Mouse (Mus musculus) embryonic facial prominence, embryonic 15.5 days (tissue): ENCODE data around the gene Mmp23. TPM values are rescaled to one million over a fixed set of nuclear protein-coding genes. Genes with fewer than 3 reads are reported as not detected.

Experiments used
- ATAC-seq: fragments of 200-750 bp; cut with Nextera tagmentation; 2 replicates; pipeline ENCODE4 v1.8.0; 2017; ENCODE audit warnings: low read depth, moderate TSS enrichment; ENCODE audit not compliant: insufficient number of reproducible peaks, low FRiP score, low TSS enrichment
- H3K27ac ChIP-seq: fragments of 300-500 bp; sonication (generic); replicated peaks from 2 replicates; pipeline ENCODE4 v1.5.1; 2015; ENCODE audit warnings: mild to moderate bottlenecking, inconsistent platforms
- H3K27me3 ChIP-seq: fragments of 300-500 bp; sonication (generic); 2 replicates; pipeline ENCODE4 v1.6.1; 2015; ENCODE audit warnings: inconsistent platforms
- H3K36me3 ChIP-seq: fragments of 300-500 bp; sonication (generic); 2 replicates; pipeline ENCODE4 v1.6.1; 2015; ENCODE audit warnings: mild to moderate bottlenecking, inconsistent platforms
- H3K4me1 ChIP-seq: fragments of 300-500 bp; sonication (generic); 2 replicates; pipeline ENCODE4 v1.6.1; 2015; ENCODE audit warnings: inconsistent platforms
- H3K4me2 ChIP-seq: fragments of 300-500 bp; sonication (generic); replicated peaks from 2 replicates; pipeline ENCODE4 v1.6.1; 2015; ENCODE audit warnings: mild to moderate bottlenecking, inconsistent platforms
- H3K4me3 ChIP-seq: fragments of 300-500 bp; sonication (generic); replicated peaks from 2 replicates; pipeline ENCODE4 v1.5.1; 2015; ENCODE audit warnings: mild to moderate bottlenecking, inconsistent platforms
- H3K9ac ChIP-seq: fragments of 300-500 bp; sonication (generic); 2 replicates; pipeline ENCODE4 v1.6.1; 2015; ENCODE audit warnings: inconsistent platforms
- H3K9me3 ChIP-seq: fragments of 300-500 bp; sonication (generic); replicated peaks from 2 replicates; pipeline ENCODE4 v1.6.1; 2016; ENCODE audit warnings: inconsistent platforms
- WGBS: fragments of 180-500 bp; shearing (Covaris S2); methylation state at CpG from one replicate; pipeline ENCODE4 v1.1.7; 2015; 5-methylcytosine and 5-hydroxymethylcytosine counted together
- polyA plus RNA-seq: library from polyadenylated mRNA; unstranded; fragments of >200 nt; fragmentation: Nextera tagmentation; extraction: Ambion mirVana; gene quantifications from 2 replicates; pipeline ENCODE4 v1.2.1, GENCODE M21; 2015

Mmp23 gene
- polyA plus RNA-seq, 1 experiment from 2014 or later, result 39.0 TPM

DNA sequence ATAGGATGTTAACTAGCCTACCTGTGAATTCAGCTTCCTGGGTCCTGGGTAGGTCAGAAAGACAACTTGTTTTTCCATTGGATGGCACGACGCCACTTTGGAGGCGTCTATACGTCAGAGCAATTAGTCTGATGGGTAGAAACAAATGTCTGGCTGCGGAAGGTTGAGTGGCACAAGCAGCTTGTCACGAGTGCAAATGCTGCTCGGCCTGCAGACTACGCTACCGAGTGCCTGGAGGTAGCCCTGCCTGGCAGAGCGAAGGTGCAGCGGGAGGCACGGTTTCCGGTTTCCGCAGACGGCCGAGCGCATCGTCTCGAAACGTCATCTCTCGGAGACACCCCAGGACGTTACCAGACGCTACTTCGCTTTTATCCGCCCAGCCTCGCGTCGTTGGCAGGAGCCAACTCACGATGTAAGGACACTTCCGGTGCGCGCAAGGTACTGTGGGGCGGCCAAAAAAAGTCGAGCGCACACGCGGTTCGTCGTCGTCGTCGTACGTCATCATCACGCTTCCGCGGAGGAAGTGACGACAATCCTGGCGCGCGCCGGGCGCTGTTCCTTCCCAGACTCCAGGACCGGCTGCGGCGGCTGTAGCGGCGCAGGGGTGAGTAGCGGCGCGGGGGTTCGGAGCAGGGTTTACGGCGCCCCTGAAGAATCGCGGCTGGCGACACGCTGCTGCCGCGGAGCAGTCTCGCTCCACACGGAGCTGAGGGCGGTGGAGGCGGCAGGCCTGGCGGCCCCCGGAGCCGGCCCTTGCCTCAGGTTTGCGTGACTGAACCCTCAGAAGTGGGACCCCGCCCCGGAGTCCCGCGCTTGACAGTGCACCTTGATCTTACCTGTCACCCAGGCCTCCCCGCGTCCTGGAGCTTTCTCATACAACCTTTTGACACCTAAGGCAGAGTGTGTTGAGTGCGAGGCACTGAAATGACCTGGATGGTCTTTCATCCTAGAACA is 28.6 kb downstream of the Mmp23 start, which contains the start of gene Cdk11b:
TSS of gene Cdk11b (plus strand) at position 517 of the 954 bp plus-strand sequence.
- H3K4me1 ChIP-seq, result peaks cover 11% of the 10 kb centered on the region
- no peaks in the 10 kb centered on the region for H3K9me3 ChIP-seq
- WGBS, result under 1% methylated on average over 84 of the region's 84 CpGs
- peak within 1 kb of the TSS; percentile 81 for H3K4me3 ChIP-seq
- H3K9ac ChIP-seq, result peak within 1 kb of the TSS; percentile 69
- ATAC-seq, result peak; percentile 100
- peak within 1 kb of the TSS; percentile 93 for H3K27ac ChIP-seq
- H3K27me3 ChIP-seq, result no peaks in the 10 kb centered on the region
- H3K4me2 ChIP-seq, result peak within 1 kb of the TSS; percentile 63
- H3K36me3 ChIP-seq, result peaks cover 44% of the 10 kb centered on the region

DNA sequence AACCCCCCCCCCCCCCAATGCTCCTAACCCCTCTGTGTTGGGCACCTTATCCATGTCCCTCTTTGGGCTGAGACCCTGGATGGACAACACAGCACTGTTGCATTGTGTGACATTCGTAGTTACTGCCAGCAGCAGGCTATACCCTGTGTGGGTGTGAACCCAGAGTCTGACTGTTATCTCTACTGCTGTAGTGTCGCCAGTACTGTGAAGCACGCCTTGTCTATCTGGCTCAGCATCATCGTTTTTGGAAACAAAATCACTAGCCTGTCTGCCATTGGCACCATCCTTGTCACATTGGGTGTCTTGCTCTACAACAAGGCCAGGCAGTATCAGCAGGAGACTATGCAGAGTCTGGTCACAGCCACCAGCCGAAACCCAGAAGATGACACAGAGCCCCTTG is 34.9 kb downstream of the Mmp23 start:
- ATAC-seq, result no peak
- Histone ChIP-seq H3K27me3 (no peaks in the 10 kb centered on the region), H3K9ac (no peak overlapping the region), H3K36me3 (peaks cover 80% of the 10 kb centered on the region), H3K4me3 (no peak overlapping the region), H3K27ac (no peak overlapping the region), H3K9me3 (no peaks in the 10 kb centered on the region), H3K4me1 (0 out of 2 replicates have a peak, but pooled peaks cover under 1% of the 10 kb centered on the region), H3K4me2 (no peak overlapping the region)
- 93% methylated on average over 5 of the region's 5 CpGs for WGBS

DNA sequence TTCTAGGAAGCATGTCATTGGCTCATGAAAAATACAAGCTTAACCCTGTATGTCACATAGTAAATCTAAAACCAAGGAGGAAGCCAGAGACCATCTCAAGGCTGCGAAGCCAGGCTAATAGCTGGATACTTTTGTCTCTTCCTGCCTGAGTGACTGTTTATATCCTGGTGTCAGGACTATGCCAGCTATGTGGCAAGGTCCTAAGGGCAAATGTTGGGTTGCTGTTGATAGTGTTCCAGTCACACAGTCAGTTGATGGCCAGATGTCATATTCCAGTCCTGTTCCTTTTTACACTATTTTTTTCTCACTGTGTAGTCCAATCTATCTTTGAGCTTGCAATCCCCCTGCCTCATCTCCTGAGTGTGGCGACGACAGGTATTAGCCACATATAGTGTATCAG is 39.9 kb downstream of the Mmp23 start:
- Histone ChIP-seq H3K27me3 (no peaks in the 10 kb centered on the region), H3K27ac (no peak overlapping the region), H3K9ac (no peak overlapping the region), H3K4me1 (no peaks in the 10 kb centered on the region), H3K4me2 (no peak overlapping the region), H3K4me3 (no peak overlapping the region), H3K9me3 (no peaks in the 10 kb centered on the region), H3K36me3 (peaks cover 82% of the 10 kb centered on the region)
- ATAC-seq, result no peak
- 92% methylated on average over 3 of the region's 3 CpGs for WGBS

DNA sequence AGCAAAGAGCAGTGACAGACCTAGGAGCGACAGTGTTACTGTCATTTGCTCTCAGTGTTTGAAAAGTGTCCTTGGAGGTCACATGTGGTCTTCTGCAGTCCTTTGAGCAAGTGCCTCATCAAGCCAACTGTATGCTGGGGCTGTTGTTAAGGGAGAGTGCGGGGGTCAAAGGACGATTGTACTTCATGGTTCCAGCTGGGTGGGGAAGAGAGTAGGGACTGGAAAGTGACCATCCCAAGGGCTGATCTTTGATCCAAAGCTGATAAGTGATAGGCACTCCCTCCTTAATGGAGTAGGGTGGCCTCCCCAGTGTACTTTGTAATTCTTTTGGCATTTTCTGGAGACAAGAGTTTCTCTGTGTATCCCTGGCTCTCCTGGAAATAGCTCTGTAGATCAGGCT is 41.3 kb downstream of the Mmp23 start:
- Histone ChIP-seq H3K27me3 (no peaks in the 10 kb centered on the region), H3K27ac (no peak overlapping the region), H3K4me3 (no peak overlapping the region), H3K4me2 (no peak overlapping the region), H3K9ac (no peak overlapping the region), H3K9me3 (no peaks in the 10 kb centered on the region), H3K4me1 (no peaks in the 10 kb centered on the region), H3K36me3 (peaks cover 68% of the 10 kb centered on the region)
- 94% methylated on average over 3 of the region's 3 CpGs for WGBS
- no peak for ATAC-seq

DNA sequence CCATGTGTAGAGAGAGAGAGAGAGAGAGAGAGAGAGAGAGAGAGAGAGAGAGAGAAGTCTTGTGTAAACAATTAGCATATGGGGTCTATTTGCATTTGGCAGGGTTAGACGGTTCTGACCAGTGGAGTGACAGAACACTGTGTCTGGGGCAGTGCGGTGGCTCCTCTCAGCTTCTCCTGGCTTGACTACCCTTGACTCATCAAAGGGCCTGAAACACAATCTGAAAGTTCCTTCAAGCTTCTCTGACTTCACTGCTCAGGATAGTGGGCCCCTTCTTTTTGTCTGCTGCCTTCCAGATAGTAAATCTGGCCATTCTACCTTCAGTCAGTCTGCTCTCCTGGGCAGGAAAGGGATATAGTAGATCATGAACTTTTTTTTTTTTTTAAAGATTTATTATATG is 46.4 kb downstream of the Mmp23 start:
- H3K4me2 ChIP-seq, result no peak overlapping the region
- no peak for ATAC-seq
- WGBS, result 63% methylated on average over 2 of the region's 2 CpGs
- H3K27ac ChIP-seq, result no peak overlapping the region
- H3K36me3 ChIP-seq, result peaks cover 33% of the 10 kb centered on the region
- H3K27me3 ChIP-seq, result no peaks in the 10 kb centered on the region
- H3K9me3 ChIP-seq, result no peaks in the 10 kb centered on the region
- H3K4me1 ChIP-seq, result peaks cover 10% of the 10 kb centered on the region
- H3K4me3 ChIP-seq, result no peak overlapping the region
- H3K9ac ChIP-seq, result no peak overlapping the region

DNA sequence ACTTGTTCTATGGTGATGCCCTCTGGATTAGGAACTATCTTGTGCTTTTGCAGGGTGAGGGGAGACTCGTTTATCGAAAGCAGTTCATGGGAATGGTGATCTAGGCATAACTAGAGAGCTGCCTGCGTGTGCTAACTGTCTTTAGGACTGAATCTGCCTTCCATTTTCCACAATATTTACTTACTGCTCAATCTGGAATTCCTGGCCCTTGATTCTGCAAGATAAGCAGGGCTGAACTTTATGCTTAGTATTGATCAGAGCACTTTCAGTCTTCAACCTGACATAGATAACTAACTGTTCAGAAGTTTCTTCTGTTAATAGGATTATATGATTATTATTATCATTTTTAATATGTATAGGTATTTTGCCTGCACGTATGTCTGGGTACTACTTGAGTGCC is 48.1 kb downstream of the Mmp23 start:
- no peak for ATAC-seq
- no peaks in the 10 kb centered on the region for H3K9me3 ChIP-seq
- WGBS, result 87% methylated on average over 4 of the region's 4 CpGs
- H3K9ac ChIP-seq, result no peak overlapping the region
- H3K4me3 ChIP-seq, result no peak overlapping the region
- H3K27ac ChIP-seq, result no peak overlapping the region
- H3K4me1 ChIP-seq, result peaks cover 15% of the 10 kb centered on the region
- peaks cover 19% of the 10 kb centered on the region for H3K36me3 ChIP-seq
- no peak overlapping the region for H3K4me2 ChIP-seq
- H3K27me3 ChIP-seq, result no peaks in the 10 kb centered on the region

DNA sequence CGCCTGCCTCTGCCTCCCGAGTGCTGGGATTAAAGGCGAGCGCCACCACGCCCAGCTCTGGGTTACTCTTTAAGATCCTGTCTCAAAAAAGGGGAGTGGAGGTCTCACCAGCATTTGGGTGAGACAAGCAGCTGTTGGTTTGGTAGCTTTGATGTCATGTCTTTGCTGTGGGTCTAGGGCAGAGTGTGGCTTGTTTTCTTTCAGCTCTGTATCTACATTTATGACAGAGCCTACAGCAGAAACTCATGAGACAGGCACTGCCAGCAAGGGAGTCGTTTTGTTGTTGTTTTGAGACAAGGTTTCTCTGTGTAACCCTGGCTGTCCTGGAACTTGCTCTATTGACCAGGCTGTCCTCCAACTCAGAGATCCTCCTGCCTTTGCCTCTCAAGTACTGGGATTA is 49.4 kb downstream of the Mmp23 start:
- H3K9ac ChIP-seq, result no peak overlapping the region

DNA sequence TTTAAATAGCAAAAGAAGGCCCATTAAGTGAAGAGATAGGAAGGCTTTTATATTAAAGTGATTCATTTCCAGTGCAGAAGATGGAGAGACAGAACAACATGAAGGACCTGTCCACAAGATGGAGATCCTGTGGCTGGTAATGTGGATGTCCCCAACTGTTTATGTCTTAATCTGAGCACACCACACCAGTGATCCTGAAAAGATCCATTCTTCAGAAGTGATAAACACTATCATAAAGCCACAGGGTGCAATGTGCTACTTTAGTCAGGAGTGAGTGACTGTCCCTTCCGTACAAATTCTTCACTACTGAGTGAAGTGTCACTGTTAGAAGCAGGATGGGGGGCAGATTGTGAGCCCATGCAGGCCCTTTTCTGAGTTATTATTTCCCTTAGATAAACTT is 50.4 kb downstream of the Mmp23 start:
- peaks cover 15% of the 10 kb centered on the region for H3K4me1 ChIP-seq
- peak overlapping the region; percentile 90; the same call in 1 of the 2 replicates for H3K4me2 ChIP-seq
- no peaks in the 10 kb centered on the region for H3K27me3 ChIP-seq
- no peak overlapping the region for H3K27ac ChIP-seq
- no peak for ATAC-seq
- peaks cover 10% of the 10 kb centered on the region; the same call in 1 of the 2 replicates for H3K36me3 ChIP-seq
- H3K9me3 ChIP-seq, result no peaks in the 10 kb centered on the region
- WGBS, result 97% methylated on average over 1 of the region's 1 CpGs
- H3K4me3 ChIP-seq, result peak overlapping the region; percentile 95
- H3K9ac ChIP-seq, result no peak overlapping the region

More for the DNA sequence above, 49.4 kb downstream of the Mmp23 start:
- no peaks in the 10 kb centered on the region for H3K27me3 ChIP-seq
- H3K4me1 ChIP-seq, result peaks cover 15% of the 10 kb centered on the region
- H3K36me3 ChIP-seq, result peaks cover 10% of the 10 kb centered on the region; the same call in 1 of the 2 replicates
- ATAC-seq, result no peak
- 92% methylated on average over 6 of the region's 6 CpGs for WGBS
- H3K4me2 ChIP-seq, result no peak overlapping the region
- no peak overlapping the region for H3K27ac ChIP-seq
- H3K4me3 ChIP-seq, result no peak overlapping the region
- no peaks in the 10 kb centered on the region for H3K9me3 ChIP-seq

DNA sequence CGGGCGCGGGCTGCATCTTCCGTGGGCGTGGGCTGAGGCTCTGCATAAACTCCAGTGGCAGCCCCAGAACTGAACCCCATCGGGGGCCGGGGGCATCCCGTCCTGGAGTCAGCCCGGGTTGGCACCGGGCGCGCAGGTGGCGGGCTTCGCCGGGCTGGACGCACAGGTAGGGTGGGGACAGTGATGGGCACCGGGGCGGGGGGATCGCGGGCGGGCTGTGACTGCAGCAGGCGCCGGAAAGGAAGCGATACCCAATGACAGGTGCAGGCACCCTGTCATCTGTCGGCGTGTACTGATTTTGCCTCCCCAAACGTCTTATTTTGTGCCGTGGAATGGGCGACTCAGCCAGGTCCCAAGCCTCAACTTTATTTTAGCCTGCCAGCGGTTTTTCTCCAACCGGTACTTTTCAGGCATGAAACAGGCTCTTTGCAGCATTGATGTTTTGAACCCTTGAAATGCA is 51.2 kb downstream of the Mmp23 start:
- Histone ChIP-seq H3K27me3 (no peaks in the 10 kb centered on the region), H3K4me3 (peak overlapping the region; percentile 95), H3K4me1 (peaks cover 15% of the 10 kb centered on the region), H3K9me3 (no peaks in the 10 kb centered on the region), H3K9ac (peak overlapping the region; percentile 88), H3K27ac (peak overlapping the region; percentile 99), H3K4me2 (peak overlapping the region; percentile 90), H3K36me3 (peaks cover 10% of the 10 kb centered on the region; the same call in 1 of the 2 replicates)
- 1% methylated on average over 31 of the region's 31 CpGs for WGBS
- peak; percentile 32; the same call in 1 of the 2 replicates for ATAC-seq

DNA sequence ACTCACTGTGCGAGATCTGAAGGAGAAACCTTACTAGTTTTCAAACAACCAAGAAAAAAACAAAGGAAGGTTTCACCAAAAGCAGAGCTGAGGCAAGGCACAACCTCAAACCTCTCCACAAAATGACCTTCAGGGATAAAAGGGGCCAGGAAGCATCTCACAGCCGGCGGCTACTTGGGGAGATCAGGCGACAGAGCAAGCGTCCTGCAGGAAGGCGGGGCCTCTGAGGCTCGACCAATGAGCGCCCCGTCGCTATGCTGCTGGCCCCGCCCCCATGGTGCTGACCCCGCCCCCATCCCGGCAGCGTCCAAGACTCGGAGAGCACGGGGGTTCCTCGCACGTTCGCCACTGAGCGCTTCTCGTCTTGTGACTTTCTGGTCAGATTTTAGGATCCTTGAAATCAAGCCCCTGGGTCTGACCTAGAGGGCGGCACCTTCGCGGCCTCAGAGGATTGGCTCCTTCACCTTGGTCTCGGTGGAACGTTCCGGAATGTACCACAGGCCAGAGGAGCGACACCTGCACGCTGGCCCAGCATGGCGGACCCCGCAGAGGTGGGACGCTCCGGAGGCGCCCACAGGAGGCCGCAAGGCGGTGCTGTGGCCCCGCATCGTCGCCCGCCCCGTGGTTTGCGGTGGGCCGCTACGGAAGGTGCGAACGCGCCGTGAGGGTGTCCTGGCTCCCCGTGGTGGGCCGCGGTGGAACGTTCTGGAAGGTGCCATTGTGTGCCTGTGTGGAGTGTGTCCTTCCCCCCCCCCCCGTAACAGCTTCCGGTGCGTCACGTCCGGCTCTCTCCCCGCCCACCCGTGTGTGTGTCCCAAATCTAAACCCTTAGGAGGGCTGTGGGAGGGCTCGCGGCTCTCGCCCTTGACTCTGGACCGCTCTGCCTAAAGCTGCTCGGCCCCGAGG is 51.8 kb downstream of the Mmp23 start, which contains the start of gene Slc35e2:
TSS of gene Slc35e2 (plus strand) at position 326 of the 906 bp plus-strand sequence.
- Histone ChIP-seq H3K9ac (peak within 1 kb of the TSS; percentile 88), H3K4me1 (peaks cover 15% of the 10 kb centered on the region), H3K9me3 (no peaks in the 10 kb centered on the region), H3K4me3 (peak within 1 kb of the TSS; percentile 95), H3K27ac (peak within 1 kb of the TSS; percentile 99), H3K4me2 (peak within 1 kb of the TSS; percentile 90), H3K36me3 (peaks cover 10% of the 10 kb centered on the region; the same call in 1 of the 2 replicates), H3K27me3 (no peaks in the 10 kb centered on the region)
- WGBS, result under 1% methylated on average over 65 of the region's 65 CpGs
- ATAC-seq, result peak; percentile 94
